Mouse (Mus musculus) ovary, adult 10 weeks (tissue): ENCODE measurements around the gene Trim24. TPM values are rescaled to one million over a fixed set of nuclear protein-coding genes. Genes with fewer than 3 reads are reported as not detected.

Experiments
- polyA plus RNA-seq: library from polyadenylated mRNA; stranded (reverse); fragments of 350-450 nt; fragmentation: Illumina TruSeq; extraction: RNeasy Lipid Tissue Mini Kit (QIAGEN cat#74804); gene quantifications from one replicate; pipeline ENCODE4 v1.2.3, GENCODE M21; 2014

The Trim24 gene
- polyA plus RNA-seq = 108 TPM

DNA sequence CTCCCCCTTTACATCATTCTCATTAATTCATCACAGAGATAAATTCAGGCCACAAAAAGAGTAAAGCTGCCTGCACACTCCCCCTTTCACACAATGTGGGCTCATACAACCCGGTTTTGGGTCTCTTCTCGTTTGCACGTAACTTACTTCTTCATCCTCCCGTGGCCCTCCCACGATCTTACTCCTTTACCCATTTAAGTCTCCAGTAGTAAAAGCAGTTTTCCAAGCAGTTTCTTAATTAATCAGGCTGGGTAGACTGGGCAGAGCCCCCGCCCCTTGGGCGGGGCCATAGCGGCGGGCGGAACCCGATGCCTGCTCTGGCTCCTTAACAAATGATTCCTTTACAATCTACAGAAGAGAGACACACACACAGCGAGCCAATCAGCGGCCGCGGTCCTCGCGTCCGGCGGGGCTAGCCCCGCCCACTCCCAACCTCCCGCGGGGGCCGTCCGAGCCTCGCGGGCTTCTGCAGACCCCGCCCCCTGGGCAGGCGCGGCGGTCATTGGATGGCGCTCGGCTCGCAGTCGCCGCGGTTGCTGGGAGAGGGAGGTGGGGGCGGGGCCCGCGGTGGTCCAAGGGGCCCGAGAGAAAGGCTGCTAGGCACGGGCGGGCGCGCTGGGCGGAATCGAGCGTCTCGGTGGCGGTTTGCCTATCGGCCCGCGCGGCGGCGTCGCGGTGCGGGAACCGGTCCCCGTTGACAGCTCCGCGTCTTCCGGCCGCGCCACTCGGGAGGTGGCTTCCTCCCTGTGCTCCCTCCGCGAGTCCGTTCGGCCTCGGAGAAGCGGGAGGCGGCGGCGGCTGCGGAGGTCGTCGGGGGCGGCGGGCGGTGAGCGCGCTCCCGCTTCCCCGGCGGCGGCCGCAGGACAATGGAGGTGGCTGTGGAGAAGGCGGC is at the start of gene Trim24:
Gene Trim24, plus strand, starts transcription at position 567 of the 892 bp plus-strand sequence.

Other genes starting within 250 kb of the Trim24 start
- 1.00 TPM for gene Svopl, start 176.2 kb downstream of the Trim24 start, polyA plus RNA-seq
- not detected for gene Tmem213, start 238.4 kb downstream of the Trim24 start, polyA plus RNA-seq